Mouse (Mus musculus) bone marrow, adult 2 months (tissue): ENCODE measurements around the gene Tmem38b. TPM values are rescaled to one million over a fixed set of nuclear protein-coding genes. Genes with fewer than 3 reads are reported as not detected.

Experiments used
- H3K27ac ChIP-seq: fragments of 200-500 bp; 2 replicates; pipeline ENCODE4 v1.5.1; 2012; ENCODE audit warnings: low read depth, mild to moderate bottlenecking, control low read depth, inconsistent platforms, low read length; ENCODE audit not compliant: control insufficient read depth, poor library complexity, insufficient read depth
- H3K4me1 ChIP-seq: fragments of 200-500 bp; 2 replicates; pipeline ENCODE4 v1.6.1; 2011; ENCODE audit warnings: low read length; ENCODE audit not compliant: control insufficient read depth, insufficient read depth
- H3K4me3 ChIP-seq: fragments of 200-500 bp; replicated peaks from 2 replicates; pipeline ENCODE3; 2011; ENCODE audit warnings: mild to moderate bottlenecking, low read depth, low read length, control low read depth; ENCODE audit not compliant: control insufficient read depth
- CTCF ChIP-seq: fragments of 200-500 bp; IDR thresholded peaks from 2 replicates; pipeline ENCODE4 v1.5.1; 2011; ENCODE audit warnings: low read length, control low read depth; ENCODE audit not compliant: control insufficient read depth, insufficient read depth
- POLR2A ChIP-seq: fragments of 200-500 bp; IDR thresholded peaks from 2 replicates; pipeline ENCODE4 v1.6.1; 2011; ENCODE audit warnings: low read depth, mild to moderate bottlenecking, control low read depth, low read length, borderline replicate concordance; ENCODE audit not compliant: control insufficient read depth
- WGBS: fragments of 180-500 bp; shearing (Covaris S2); methylation state at CpG from one replicate; pipeline ENCODE4 v1.1.7; 2018; 5-methylcytosine and 5-hydroxymethylcytosine counted together
- polyA plus RNA-seq: library from polyadenylated mRNA; stranded (reverse); fragments of >200 nt; gene quantifications from 2 replicates; pipeline ENCODE4 v1.2.4, GENCODE M21; 2011; ENCODE audit warnings: low replicate concordance; ENCODE audit not compliant: missing spikeins, insufficient read depth, insufficient read length

Gene Tmem38b
- polyA plus RNA-seq, 1 experiment: 3.8 TPM

DNA sequence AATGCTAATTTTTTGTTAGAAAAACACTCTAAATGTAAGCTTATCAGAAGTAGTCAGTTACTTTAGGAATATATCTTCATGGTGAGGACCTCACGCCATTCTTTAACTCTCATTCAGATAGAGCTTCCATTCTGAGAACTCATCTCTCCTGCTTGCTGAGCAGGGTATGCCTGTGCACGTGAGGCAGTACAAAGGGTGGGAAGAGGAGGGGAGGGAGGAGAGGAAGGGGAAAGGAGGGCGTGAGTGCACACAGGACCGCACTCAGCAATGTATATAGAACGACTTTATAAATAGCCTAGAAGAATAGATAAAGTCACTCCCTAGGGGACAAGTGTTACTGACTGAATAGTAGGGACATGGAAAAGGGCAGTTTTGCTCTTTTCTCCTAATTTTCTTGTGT is 11.1 kb downstream of the Tmem38b start:
- Histone ChIP-seq H3K4me3 (no peak overlapping the region), H3K27ac (no peak overlapping the region), H3K4me1 (peaks cover 5% of the 10 kb centered on the region; the same call in 1 of the 2 replicates)
- TF ChIP-seq POLR2A (no peak), CTCF (no peak)
- WGBS: 50% methylated on average over 5 of the region's 5 CpGs

DNA sequence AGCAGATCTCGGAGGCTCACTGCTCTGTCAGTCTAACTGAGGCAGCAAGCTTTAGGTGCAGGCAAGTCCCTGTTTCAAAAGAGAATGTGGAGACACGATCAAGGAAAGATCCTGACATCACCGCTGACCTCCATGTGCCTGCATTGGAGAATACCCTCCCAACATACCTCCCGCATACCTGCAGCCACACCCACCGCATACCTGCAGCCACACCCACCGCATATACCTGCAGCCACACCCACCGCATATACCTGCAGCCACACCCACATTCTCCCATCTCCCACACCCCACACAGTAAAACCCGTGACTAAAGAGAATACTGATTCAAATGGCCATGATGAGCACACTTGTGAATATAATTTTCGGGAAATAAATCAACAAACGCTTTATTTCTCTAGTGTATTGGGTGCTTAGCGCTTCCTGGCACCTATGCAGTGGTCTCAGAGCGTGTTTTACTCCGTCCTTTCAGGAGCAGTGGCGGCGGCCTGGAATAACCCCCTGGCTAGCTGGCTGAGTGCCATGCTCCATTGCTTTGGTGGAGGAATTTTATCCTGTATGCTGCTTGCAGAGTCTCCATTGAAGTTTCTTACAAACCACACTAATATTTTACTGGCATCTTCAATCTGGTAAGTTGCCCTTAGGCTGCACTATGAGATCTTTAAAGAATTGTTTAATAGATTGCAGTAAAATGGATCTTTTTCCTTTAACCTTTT is 14.5 kb downstream of the Tmem38b start:
- TF ChIP-seq CTCF: no peak
- TF ChIP-seq POLR2A: no peak
- H3K4me3 ChIP-seq: no peak overlapping the region
- no peak overlapping the region for H3K27ac ChIP-seq
- H3K4me1 ChIP-seq: peaks cover 3% of the 10 kb centered on the region; the same call in 1 of the 2 replicates
- 87% methylated on average over 15 of the region's 15 CpGs for WGBS

DNA sequence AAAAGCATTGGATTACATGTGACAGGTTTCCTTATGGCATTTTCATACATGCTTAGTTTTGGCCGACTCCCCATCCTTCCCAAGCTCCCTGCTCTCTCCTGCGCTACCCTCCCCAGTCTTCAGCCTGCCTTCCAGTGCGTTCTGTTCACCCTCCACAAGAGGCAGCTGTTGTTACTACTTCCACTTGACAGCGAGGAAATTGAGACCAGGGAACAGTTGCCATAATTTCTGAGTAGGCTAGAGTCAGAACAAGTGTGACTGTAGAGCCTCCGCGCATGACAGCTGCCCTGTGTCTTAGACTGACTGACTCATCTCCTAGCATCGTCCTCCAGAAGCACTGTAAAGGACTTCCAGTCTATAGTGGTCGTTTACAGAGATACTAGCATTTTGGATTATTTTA is 17.7 kb downstream of the Tmem38b start:
- TF ChIP-seq CTCF (no peak), POLR2A (no peak)
- no peak overlapping the region for H3K4me3 ChIP-seq
- WGBS: 78% methylated on average over 8 of the region's 8 CpGs
- H3K4me1 ChIP-seq: peaks cover 3% of the 10 kb centered on the region; the same call in 1 of the 2 replicates
- H3K27ac ChIP-seq: no peak overlapping the region

DNA sequence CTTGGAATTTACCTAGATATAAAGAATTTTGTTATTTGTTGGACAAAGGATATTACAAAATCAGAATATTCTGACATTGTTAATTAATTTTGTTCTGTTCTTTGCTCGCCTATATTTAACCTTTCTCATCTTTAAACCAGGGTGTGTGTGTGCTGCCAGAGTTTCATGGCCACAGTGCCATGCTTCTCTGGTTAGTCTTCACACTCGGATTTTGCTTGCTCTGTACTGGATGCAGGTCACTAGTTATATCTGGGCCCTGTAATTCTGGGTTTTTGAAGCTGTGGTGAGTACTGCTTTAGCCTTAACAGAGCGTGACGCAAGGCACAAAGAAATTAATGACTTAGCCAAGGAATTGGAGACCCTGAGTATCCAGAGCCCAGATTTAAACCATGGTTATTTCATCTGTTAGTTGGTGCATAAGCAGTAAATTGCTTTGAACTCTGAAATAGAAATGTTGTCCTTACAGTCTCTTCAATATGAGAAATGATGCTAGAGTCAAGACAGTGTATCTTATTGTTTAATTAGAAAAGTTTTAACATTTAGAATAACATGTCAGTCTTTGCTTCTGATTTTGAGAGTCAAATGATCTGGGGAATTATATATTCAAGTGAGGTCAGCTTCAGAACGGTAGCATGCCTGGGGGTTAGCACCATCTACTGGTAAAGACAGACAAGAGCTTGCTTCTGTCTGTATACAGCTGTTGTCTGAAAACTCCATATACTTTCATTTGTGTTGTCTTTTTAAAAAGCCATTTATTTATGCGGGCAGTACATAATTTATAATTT is 19.2 kb downstream of the Tmem38b start:
- Histone ChIP-seq H3K27ac (no peak overlapping the region), H3K4me1 (peaks cover under 1% of the 10 kb centered on the region; the same call in 1 of the 2 replicates), H3K4me3 (no peak overlapping the region)
- TF ChIP-seq CTCF: peak; percentile 40
- no peak for TF ChIP-seq POLR2A
- 62% methylated on average over 6 of the region's 6 CpGs for WGBS

DNA sequence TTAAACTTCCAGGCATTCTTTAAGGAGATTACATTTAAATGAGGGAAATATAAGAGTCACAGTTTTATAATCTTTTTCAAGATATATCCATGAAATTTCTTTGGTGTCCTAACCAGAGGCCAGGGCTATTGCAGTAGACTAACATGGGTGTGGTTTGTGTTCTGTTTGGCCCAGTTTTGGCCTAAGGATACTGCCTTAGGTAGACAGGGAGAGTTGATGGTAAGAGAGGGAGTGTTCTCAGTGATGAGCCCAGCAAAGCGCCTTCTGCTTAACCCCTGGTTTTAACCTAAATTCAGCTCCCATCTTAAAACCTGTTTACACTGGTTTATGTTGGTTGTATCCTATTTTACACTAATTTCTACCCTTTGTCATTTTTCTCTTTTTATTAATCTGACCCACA is 19.8 kb downstream of the Tmem38b start:
- Histone ChIP-seq H3K4me1 (no peaks in the 10 kb centered on the region; the same call in 1 of the 2 replicates), H3K27ac (no peak overlapping the region), H3K4me3 (no peak overlapping the region)
- TF ChIP-seq POLR2A (no peak), CTCF (no peak)
- WGBS: 94% methylated on average over 1 of the region's 1 CpGs

DNA sequence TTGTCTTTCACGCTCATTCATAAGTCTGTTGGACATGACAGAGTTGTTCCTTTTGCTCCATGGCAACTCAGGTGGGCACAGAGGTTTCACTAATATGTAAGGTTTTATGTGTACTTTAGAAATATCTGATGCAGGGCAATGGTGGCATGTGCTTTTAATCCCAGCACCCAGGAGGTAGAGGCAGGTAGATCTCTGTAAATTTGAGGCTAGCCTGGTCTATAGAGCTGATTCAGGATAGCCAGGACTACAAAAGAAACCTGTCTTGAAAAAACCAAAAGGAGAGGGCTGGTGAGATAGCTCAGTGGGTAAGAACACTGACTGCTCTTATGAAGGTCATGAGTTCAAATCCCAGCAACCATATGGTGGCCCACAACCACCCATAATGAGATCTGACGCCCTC is 20.5 kb downstream of the Tmem38b start:
- 69% methylated on average over 2 of the region's 2 CpGs for WGBS
- H3K4me3 ChIP-seq: no peak overlapping the region
- no peak overlapping the region for H3K27ac ChIP-seq
- no peak for TF ChIP-seq CTCF
- no peaks in the 10 kb centered on the region; the same call in 1 of the 2 replicates for H3K4me1 ChIP-seq

DNA sequence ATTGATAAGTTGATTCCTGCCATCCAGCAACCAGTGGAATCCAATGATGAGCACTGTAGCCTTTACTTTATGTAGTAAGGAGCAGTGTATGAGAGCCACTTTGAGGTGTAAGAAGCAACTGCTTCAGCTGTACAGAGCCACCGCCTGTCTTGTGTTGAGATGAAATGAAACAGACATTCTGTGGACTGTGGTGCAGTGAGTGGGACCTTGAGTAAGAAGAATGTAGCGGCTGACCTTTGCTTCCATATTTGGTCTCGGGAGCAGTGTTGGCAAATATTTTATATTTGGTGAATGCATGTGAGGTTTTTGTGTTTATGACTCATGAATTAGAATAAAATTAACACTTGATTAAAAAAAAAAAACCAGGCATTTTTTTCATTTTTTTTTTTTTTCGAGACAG is 21.7 kb downstream of the Tmem38b start:
- H3K4me3 ChIP-seq: no peak overlapping the region
- WGBS: 76% methylated on average over 4 of the region's 4 CpGs
- H3K4me1 ChIP-seq: no peaks in the 10 kb centered on the region; the same call in 1 of the 2 replicates
- H3K27ac ChIP-seq: no peak overlapping the region
- TF ChIP-seq POLR2A (no peak), CTCF (no peak)

DNA sequence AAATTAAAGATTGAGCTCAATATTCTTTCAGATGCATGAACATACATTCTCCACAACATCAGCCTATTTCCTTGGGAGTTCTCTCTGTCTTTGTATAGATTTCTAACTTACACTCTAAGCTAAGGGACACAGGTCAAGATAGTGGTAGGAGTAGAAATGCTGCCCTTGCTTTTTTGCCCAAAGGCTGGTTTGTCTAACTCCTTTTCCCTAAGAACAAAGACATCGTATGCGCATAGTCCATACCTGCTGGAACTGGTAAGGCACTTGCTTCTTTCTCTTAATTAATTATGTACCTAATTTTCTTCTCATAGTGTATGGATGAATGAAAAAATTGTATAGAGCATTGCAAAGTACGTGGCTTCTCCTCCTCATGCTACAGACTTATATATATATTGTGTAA is 22.5 kb downstream of the Tmem38b start:
- Histone ChIP-seq H3K27ac (no peak overlapping the region), H3K4me3 (no peak overlapping the region), H3K4me1 (no peaks in the 10 kb centered on the region; the same call in 1 of the 2 replicates)
- 87% methylated on average over 3 of the region's 3 CpGs for WGBS
- TF ChIP-seq POLR2A (no peak), CTCF (no peak)
